Mouse (Mus musculus): ENCODE measurements at regions not wholly inside any gene's neighbourhood (a gene's known extent, or its start where the extent isn't known, plus 50 kb on each side); places are given as distances from the start of the nearest gene placed in this dataset.
"Not testable (repeated sequence)": the region's sequence is repeated elsewhere in the genome, so short reads cannot be mapped to it uniquely, and the experiment has no call there.

- not testable (repeated sequence) for DNase-seq (ENCODE audit: extremely low spot score, low spot score)
Measured at GRCm38 (mm10) chr14:53474170-53474569, 779.7 kb downstream of the Dad1 start.

DNA sequence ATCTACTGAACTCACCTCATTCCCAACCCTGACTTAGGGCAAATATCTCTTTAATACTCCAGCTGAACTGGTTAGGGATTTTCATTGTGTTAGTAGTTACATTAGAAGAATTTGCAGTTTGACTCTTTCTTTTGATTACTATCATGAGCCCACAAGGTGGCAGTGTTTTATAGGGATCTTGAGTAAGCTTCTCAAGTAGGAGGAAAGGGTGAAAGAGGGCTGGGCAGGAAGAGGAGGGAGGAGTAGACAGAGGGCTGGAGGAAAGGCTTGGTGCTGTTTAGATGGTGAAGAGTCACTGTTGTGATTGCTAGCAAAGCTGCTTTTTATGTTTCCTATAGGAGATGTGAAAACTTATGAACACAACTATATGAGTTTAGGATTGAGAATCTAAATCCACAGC, 793.1 kb downstream of the Dad1 start:
- DNase-seq (ENCODE audit: extremely low spot score, low spot score): not testable (repeated sequence)

DNA sequence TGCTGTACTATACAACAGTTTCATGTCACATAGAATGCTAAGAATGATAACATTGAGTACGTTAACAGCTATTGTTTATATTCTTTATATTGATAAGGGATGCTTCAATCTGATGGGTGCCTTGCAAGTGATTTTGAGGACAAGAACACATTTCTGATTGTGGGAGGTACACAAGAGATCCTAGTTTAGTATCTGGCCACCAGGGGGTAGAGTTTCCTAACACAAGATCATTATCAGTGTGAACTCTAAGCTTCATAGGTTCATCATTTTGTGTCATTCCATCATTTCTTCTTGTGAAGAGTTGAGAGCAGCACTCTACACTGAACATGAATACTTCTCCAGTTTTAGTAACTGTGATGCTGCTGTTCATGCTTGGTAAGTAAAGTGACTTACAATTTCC, 799.9 kb downstream of the Dad1 start:
- no peak for DNase-seq (ENCODE audit: extremely low spot score, low spot score)

DNA sequence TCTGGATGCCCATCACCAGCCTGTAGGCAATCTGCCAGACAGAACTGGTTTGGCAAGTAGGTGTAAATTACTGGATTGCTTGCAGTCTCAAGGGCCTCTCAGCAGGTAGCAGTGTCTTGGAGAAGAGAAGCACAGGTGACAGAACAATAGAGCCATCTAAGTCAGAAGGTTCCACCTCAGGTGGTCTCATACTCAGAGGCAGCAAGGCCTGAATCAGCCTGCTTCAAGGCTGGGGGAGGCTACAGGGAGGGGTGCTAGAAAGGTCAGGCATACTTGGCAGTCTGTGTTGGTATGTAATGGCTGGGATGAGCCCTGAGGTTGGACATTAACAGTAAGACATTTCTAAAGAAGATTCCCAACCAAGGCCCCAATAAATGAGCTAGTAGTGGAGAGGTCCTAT, 814.3 kb downstream of the Dad1 start:
- not testable (repeated sequence) for DNase-seq (ENCODE audit: extremely low spot score, low spot score)

DNA sequence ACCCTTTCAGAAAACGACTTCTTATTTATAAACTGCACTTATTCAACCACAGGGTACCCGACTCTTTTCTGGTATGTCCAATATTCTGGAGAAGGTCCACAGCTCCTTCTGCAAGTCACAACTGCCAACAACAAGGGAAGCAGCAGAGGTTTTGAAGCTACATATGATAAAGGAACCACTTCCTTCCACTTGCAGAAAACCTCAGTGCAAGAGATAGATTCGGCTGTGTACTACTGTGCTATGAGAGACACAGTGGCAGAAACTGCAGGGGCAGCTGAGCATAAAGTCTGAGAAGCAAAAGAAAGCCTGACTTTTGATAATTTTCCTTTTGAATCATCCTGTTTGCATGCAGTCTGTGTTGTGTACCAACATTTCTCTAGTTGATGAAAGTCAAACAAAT, 823.8 kb downstream of the Dad1 start:
- DNase-seq (ENCODE audit: extremely low spot score, low spot score): not testable (repeated sequence)

DNA sequence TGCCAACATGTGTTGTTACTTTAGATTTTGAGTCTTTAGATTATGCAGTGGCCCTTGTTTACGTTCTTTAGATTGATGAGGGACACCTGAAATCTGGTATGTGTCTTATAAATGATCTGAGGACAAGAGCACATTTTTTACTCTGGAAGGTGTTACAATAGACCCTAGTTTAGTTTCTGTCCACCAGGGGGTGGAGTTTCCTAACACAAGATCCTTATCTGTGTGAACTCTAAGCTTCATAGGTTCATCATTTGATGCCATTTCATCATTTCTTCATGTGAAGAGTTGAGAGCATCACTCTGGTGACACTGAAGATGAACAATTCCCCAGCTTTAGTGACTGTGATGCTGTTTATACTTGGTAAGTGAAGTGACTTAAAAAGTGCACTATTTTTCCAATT, 825.5 kb downstream of the Dad1 start:
- DNase-seq (ENCODE audit: extremely low spot score, low spot score): not testable (repeated sequence)

- not testable (repeated sequence) for DNase-seq (ENCODE audit: extremely low spot score, low spot score)
Measured at GRCm38 (mm10) chr14:53427636-53428035, 826.3 kb downstream of the Dad1 start.

GRCm38 (mm10) chr14:53416955-53417354, 836.9 kb downstream of the Dad1 start:
- DNase-seq (ENCODE audit: extremely low spot score, low spot score): not testable (repeated sequence)

DNA sequence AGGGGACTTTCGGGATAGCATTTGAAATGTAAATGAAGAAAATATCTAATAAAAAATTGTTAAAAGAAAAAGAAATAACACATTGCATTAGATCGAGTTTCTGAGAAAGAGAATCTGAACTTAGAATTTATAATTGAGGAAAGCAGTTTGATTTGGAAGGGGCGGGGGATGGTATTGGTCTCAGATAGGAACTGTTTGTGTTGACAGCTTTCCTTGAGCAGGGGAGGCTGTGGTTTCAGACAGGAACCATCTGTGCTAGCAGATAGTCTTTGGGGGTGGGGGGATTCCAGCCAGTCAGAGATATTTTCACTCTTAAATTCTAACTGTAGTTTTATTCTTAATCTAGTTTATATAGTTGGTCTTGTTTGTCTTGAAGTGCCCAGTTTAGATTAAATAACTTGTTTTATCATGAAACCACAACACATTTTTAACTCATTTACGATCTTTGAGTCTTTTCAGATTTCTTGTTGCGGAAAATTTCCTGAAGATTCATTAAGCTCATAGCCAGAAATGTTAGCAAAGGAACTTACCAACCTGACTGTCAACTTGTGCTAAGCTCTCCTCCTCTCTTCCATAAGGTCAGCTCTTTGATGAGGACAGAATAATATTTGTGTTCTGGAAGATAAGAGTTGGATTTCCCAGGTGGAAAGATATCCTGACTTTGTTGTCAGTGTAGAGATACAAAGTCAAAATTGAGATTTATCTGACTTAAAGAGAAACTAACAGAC, 846.2 kb downstream of the Dad1 start:
- not testable (repeated sequence) for DNase-seq (ENCODE audit: extremely low spot score, low spot score)

DNA sequence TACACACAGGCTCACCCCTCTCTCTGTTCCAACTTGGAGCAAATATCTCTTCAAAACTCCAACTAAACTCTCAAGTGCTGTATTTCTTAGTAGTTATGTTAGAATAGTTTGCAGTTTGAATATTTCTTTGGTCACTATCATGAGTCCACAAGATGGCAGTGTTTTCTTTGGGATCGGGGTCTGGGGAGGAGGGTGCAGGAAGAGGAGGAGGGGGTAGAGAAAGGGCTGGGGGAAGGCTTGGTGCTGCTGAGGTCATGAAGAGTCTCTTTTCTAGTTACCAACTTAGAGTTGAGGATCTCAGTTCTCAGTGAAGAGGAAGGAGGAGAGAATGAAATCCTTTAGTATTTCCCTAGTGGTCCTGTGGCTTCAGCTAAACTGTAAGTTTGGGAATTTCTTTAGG, 863.6 kb downstream of the Dad1 start:
- DNase-seq (ENCODE audit: extremely low spot score, low spot score): not testable (repeated sequence)

- DNase-seq (ENCODE audit: extremely low spot score, low spot score): not testable (repeated sequence)
Measured at GRCm38 (mm10) chr14:53374591-53374990, 879.0 kb upstream of the Olfr1507 start.

DNA sequence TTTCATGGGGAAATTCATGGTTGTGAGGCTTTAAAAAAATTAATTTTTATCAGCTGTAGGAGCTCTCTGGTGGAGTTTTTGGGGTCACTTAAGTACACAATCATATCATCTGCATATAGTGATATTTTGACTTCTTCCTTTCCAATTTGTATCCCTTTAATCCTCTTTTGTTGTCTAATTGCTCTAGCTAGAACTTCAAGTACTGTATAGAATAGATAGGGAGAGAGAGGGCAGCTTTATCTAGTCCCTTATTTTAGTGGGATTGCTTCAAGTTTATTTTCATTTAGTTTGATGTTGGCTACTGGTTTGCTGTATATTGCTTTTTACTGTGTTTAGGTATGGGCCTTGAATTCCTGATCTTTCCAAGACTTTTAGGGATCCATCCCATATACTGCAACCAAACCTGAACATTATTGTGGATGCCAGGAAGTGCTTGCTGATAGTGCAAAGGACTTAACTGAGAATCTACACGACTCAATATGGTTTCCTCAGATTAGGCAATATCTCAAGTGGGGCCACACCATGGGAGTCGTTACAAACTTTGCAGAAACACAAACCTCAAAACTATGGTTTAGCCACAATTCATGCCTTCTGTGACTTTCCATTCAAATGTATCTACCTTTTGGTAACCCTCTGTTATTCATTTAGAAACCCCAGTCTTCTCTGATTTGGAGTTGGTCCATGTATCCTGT, 878.4 kb upstream of the Olfr1507 start:
- not testable (repeated sequence) for DNase-seq (ENCODE audit: extremely low spot score, low spot score)

DNA sequence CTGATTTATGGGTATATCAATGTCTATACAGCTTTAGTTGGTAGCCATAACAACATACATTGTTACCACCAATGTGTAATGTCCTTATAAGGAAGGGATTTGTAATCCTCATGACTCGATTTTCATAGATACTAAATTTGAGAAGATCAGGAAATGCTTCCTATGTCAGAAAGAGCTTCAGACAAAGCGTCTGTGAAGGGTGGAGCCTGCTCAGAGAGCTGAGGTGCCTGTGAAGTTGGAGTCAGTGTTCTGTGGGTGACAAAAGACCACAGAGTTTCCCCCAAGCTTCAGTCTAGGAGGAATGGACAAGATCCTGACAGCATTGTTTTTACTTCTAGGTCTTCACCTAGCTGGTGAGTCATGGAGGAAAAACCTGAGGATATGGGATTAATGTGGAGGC, 874.2 kb upstream of the Olfr1507 start:
- no peak for DNase-seq (ENCODE audit: extremely low spot score, low spot score)

DNA sequence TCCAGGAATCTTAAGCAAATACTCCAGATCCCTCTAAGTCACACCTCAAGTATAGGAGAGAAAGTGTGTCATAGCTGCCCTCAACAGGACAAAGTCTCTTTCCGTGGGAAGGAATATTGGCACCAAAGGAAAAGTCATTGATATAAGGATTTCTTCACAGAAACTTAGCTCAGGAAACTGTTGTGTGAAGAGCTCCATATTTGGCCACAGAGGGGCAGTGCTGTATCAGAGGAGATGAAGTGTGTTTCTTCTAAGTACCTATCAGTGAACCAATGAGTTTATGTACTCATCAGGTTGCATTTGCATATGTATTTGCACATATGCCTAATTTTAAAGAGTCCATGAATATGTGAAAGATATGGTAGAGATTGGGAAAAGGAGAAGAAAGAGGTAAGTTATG, 871.9 kb upstream of the Olfr1507 start:
- not testable (repeated sequence) for DNase-seq (ENCODE audit: extremely low spot score, low spot score)

- DNase-seq (ENCODE audit: extremely low spot score, low spot score): not testable (repeated sequence)
Measured at GRCm38 (mm10) chr14:53363995-53364394, 868.4 kb upstream of the Olfr1507 start.

GRCm38 (mm10) chr14:53362054-53362453, 866.5 kb upstream of the Olfr1507 start:
- DNase-seq (ENCODE audit: extremely low spot score, low spot score): not testable (repeated sequence)

- DNase-seq (ENCODE audit: extremely low spot score, low spot score): not testable (repeated sequence)
Measured at GRCm38 (mm10) chr14:53357498-53357897, 861.9 kb upstream of the Olfr1507 start.

DNA sequence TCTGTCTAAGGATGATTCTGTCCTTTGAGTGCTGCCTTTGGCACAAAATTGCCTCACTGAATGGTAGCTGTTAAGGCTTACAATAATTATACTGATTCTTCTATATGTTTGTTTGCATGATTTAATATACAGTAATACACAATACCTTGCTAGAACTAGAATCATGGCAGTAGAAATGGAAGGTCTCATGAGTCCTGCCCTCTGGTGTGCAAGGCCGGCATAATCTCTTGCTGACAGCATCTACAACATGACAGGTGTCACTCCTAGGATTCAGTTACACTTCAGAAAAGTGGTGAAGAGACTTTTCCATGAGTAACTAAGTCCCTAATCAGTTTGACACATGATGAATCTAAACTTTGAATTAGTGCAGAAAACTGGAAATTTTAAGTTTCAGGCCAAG, 861.2 kb upstream of the Olfr1507 start:
- not testable (repeated sequence) for DNase-seq (ENCODE audit: extremely low spot score, low spot score)

- DNase-seq (ENCODE audit: extremely low spot score, low spot score): not testable (repeated sequence)
Measured at GRCm38 (mm10) chr14:53351457-53351856, 855.9 kb upstream of the Olfr1507 start.

DNA sequence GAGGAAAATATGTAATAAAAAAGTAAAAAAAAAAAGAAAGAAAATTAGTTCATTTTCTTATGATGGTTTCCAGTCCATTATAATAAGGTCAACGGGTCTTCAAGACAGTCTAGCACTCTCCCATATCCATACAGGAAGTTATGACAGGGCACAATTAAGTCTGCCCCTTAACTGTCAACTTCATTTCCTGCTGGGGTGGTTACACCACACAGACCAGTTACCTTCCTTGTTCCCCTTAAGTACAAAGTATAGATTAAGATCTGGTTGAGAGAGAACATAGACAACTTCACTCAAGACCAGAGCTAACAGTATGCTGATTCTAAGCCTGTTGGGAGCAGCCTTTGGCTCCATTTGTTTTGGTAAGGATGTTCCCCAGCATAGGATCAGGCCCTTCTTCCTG, 855.2 kb upstream of the Olfr1507 start:
- not testable (repeated sequence) for DNase-seq (ENCODE audit: extremely low spot score, low spot score)

GRCm38 (mm10) chr14:53349111-53349510, 853.6 kb upstream of the Olfr1507 start:
- DNase-seq (ENCODE audit: extremely low spot score, low spot score): not testable (repeated sequence)

DNA sequence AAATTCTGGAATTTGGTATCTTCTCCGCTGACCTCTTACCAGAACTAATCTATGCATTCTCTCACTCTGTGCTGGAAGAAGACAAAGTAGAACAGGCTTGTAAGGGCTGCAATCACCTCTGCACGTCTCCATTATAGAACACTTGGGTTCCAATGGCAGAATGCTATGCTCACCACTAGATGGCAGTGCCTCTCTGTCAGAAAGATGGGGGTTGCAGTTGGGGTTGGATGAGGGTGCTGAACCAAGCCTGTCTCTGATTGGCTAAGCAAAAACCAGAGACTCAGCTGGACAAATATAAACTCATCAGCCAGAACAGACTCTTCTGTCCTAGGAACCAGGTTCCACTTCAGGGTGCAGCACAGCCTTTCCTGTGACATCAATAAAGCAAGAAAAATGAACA, 850.0 kb upstream of the Olfr1507 start:
- not testable (repeated sequence) for DNase-seq (ENCODE audit: extremely low spot score, low spot score)

DNA sequence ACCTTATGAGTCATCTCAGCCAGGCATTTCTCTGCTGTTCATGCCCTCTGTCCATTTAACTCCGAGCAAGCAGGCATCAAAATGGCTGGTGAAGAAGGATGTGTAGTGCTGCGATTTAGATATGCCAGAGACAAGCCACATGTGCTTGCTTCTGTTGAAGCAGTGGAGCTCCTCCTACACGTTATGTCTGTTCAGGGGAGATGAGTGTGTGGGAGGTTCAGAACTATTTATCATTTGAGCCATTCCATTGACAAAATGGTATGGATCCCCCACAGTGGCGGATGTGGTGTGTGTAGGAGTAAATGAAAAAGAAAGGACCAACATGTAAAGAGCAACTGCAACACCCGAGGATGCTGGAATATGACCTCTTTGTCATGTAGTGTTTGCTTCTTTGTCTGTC, 848.3 kb upstream of the Olfr1507 start:
- not testable (repeated sequence) for DNase-seq (ENCODE audit: extremely low spot score, low spot score)
